Mouse (Mus musculus): ENCODE results near the gene Engase.
A peak's percentile ranks its signal among the peaks of the same experiment; 100 is the strongest.

Gene Engase

GRCm38 (mm10) chr11:118530313-118530712 lies 53.7 kb downstream of the Engase start:
- DNase-seq (ENCODE audit: low spot score), result no peak

- peak; percentile 54 for DNase-seq (ENCODE audit: low spot score)
These were observed 57.9 kb downstream of the Engase start for GRCm38 (mm10) chr11:118534382-118535092.

GRCm38 (mm10) chr11:118538008-118538407 lies 61.4 kb downstream of the Engase start:
- DNase-seq (ENCODE audit: low spot score), result no peak
